Mouse (Mus musculus) bone marrow, adult 2 months (tissue): ENCODE measurements around the gene Vwa8. TPM values are rescaled to one million over a fixed set of nuclear protein-coding genes. Genes with fewer than 3 reads are reported as not detected.

Experiments used
- H3K27ac ChIP-seq: fragments of 200-500 bp; 2 replicates; pipeline ENCODE4 v1.5.1; 2012; ENCODE audit warnings: low read depth, mild to moderate bottlenecking, control low read depth, inconsistent platforms, low read length; ENCODE audit not compliant: control insufficient read depth, poor library complexity, insufficient read depth
- H3K4me1 ChIP-seq: fragments of 200-500 bp; 2 replicates; pipeline ENCODE4 v1.6.1; 2011; ENCODE audit warnings: low read length; ENCODE audit not compliant: control insufficient read depth, insufficient read depth
- H3K4me3 ChIP-seq: fragments of 200-500 bp; replicated peaks from 2 replicates; pipeline ENCODE3; 2011; ENCODE audit warnings: mild to moderate bottlenecking, low read depth, low read length, control low read depth; ENCODE audit not compliant: control insufficient read depth
- CTCF ChIP-seq: fragments of 200-500 bp; IDR thresholded peaks from 2 replicates; pipeline ENCODE4 v1.5.1; 2011; ENCODE audit warnings: low read length, control low read depth; ENCODE audit not compliant: control insufficient read depth, insufficient read depth
- POLR2A ChIP-seq: fragments of 200-500 bp; IDR thresholded peaks from 2 replicates; pipeline ENCODE4 v1.6.1; 2011; ENCODE audit warnings: low read depth, mild to moderate bottlenecking, control low read depth, low read length, borderline replicate concordance; ENCODE audit not compliant: control insufficient read depth
- WGBS: fragments of 180-500 bp; shearing (Covaris S2); methylation state at CpG from one replicate; pipeline ENCODE4 v1.1.7; 2018; 5-methylcytosine and 5-hydroxymethylcytosine counted together
- polyA plus RNA-seq: library from polyadenylated mRNA; stranded (reverse); fragments of >200 nt; gene quantifications from 2 replicates; pipeline ENCODE4 v1.2.4, GENCODE M21; 2011; ENCODE audit warnings: low replicate concordance; ENCODE audit not compliant: missing spikeins, insufficient read depth, insufficient read length

Gene Vwa8
- polyA plus RNA-seq, 1 experiment: 7.6 TPM

- Histone ChIP-seq H3K27ac (no peak overlapping the region), H3K4me3 (no peak overlapping the region), H3K4me1 (peaks cover 2% of the 10 kb centered on the region; the same call in 1 of the 2 replicates)
- TF ChIP-seq CTCF (no peak), POLR2A (no peak)
- 79% methylated on average over 10 of the region's 10 CpGs for WGBS
Measured at GRCm38 (mm10) chr14:79156526-79157411, 307.9 kb downstream of the Vwa8 start.

- no peak overlapping the region for H3K4me3 ChIP-seq
- H3K4me1 ChIP-seq: peaks cover 2% of the 10 kb centered on the region; the same call in 1 of the 2 replicates
- 74% methylated on average over 16 of the region's 17 CpGs for WGBS
- TF ChIP-seq POLR2A: no peak
- TF ChIP-seq CTCF: no peak
- H3K27ac ChIP-seq: no peak overlapping the region
Measured at GRCm38 (mm10) chr14:79157451-79158218, 308.8 kb downstream of the Vwa8 start.

- 85% methylated on average over 12 of the region's 12 CpGs for WGBS
- Histone ChIP-seq H3K4me1 (peaks cover 2% of the 10 kb centered on the region; the same call in 1 of the 2 replicates), H3K4me3 (no peak overlapping the region), H3K27ac (no peak overlapping the region)
- TF ChIP-seq CTCF (no peak), POLR2A (no peak)
Measured at GRCm38 (mm10) chr14:79158219-79158521, 309.3 kb downstream of the Vwa8 start.

- WGBS: 85% methylated on average over 4 of the region's 4 CpGs
- Histone ChIP-seq H3K27ac (no peak overlapping the region), H3K4me1 (peaks cover 2% of the 10 kb centered on the region; the same call in 1 of the 2 replicates), H3K4me3 (no peak overlapping the region)
- no peak for TF ChIP-seq CTCF
Measured at GRCm38 (mm10) chr14:79158673-79159200, 309.9 kb downstream of the Vwa8 start.

GRCm38 (mm10) chr14:79159451-79159850 lies 310.6 kb downstream of the Vwa8 start:
- no peak for TF ChIP-seq CTCF
- TF ChIP-seq POLR2A: no peak
- Histone ChIP-seq H3K4me1 (no peaks in the 10 kb centered on the region), H3K4me3 (no peak overlapping the region), H3K27ac (no peak overlapping the region)
- 91% methylated on average over 8 of the region's 8 CpGs for WGBS

GRCm38 (mm10) chr14:79160486-79160885 lies 311.6 kb downstream of the Vwa8 start:
- no peak overlapping the region for H3K4me3 ChIP-seq
- WGBS: 84% methylated on average over 10 of the region's 10 CpGs
- no peaks in the 10 kb centered on the region for H3K4me1 ChIP-seq
- H3K27ac ChIP-seq: no peak overlapping the region
- no peak for TF ChIP-seq POLR2A
- no peak for TF ChIP-seq CTCF

- H3K4me3 ChIP-seq: no peak overlapping the region
- TF ChIP-seq CTCF: no peak
- no peak for TF ChIP-seq POLR2A
- no peak overlapping the region for H3K27ac ChIP-seq
- no peaks in the 10 kb centered on the region for H3K4me1 ChIP-seq
- WGBS: 85% methylated on average over 7 of the region's 7 CpGs
Measured at GRCm38 (mm10) chr14:79160966-79161365, 312.1 kb downstream of the Vwa8 start.

- TF ChIP-seq POLR2A (no peak), CTCF (no peak)
- H3K27ac ChIP-seq: no peak overlapping the region
- 81% methylated on average over 9 of the region's 9 CpGs for WGBS
- H3K4me1 ChIP-seq: no peaks in the 10 kb centered on the region
- no peak overlapping the region for H3K4me3 ChIP-seq
Measured at GRCm38 (mm10) chr14:79161741-79162140, 312.9 kb downstream of the Vwa8 start.

- WGBS: 79% methylated on average over 9 of the region's 9 CpGs
Measured at GRCm38 (mm10) chr14:79162678-79163077, 313.8 kb downstream of the Vwa8 start.

More at GRCm38 (mm10) chr14:79162678-79163077, 313.8 kb downstream of the Vwa8 start:
- H3K27ac ChIP-seq: no peak overlapping the region
- H3K4me3 ChIP-seq: no peak overlapping the region
- no peaks in the 10 kb centered on the region for H3K4me1 ChIP-seq
- no peak for TF ChIP-seq CTCF
- TF ChIP-seq POLR2A: no peak
